Mouse (Mus musculus) c-Kit-positive CD71-positive TER-119-negative erythroid progenitor cells, embryonic 14.5 days (primary cell): ENCODE data around the gene Epha2.

Experiments used
- DNase-seq: peaks from one replicate; pipeline ENCODE4 v3.0.0-alpha.2; 2013; ENCODE audit warnings: low read depth

Epha2 gene

GRCm38 (mm10) chr4:141280471-141280870 lies 20.6 kb upstream of the Epha2 start:
- no peak for DNase-seq

GRCm38 (mm10) chr4:141281153-141281552 lies 19.9 kb upstream of the Epha2 start:
- no peak for DNase-seq

- DNase-seq: no peak
These were observed 19.5 kb upstream of the Epha2 start for GRCm38 (mm10) chr4:141281578-141281977.

GRCm38 (mm10) chr4:141282087-141282486 lies 19.0 kb upstream of the Epha2 start:
- no peak for DNase-seq

GRCm38 (mm10) chr4:141282623-141283022 lies 18.4 kb upstream of the Epha2 start:
- no peak for DNase-seq

- no peak for DNase-seq
These were observed 17.7 kb upstream of the Epha2 start for GRCm38 (mm10) chr4:141283176-141283878.

GRCm38 (mm10) chr4:141283879-141284411 lies 17.1 kb upstream of the Epha2 start:
- no peak for DNase-seq

GRCm38 (mm10) chr4:141284486-141284885 lies 16.6 kb upstream of the Epha2 start:
- no peak for DNase-seq

GRCm38 (mm10) chr4:141285128-141285527 lies 15.9 kb upstream of the Epha2 start:
- DNase-seq: no peak

- no peak for DNase-seq
These were observed 14.1 kb upstream of the Epha2 start for GRCm38 (mm10) chr4:141286860-141287517.

GRCm38 (mm10) chr4:141287518-141288004 lies 13.5 kb upstream of the Epha2 start:
- no peak for DNase-seq

GRCm38 (mm10) chr4:141288152-141288551 lies 12.9 kb upstream of the Epha2 start:
- no peak for DNase-seq

GRCm38 (mm10) chr4:141291571-141292375 lies 9.3 kb upstream of the Epha2 start:
- no peak for DNase-seq

- DNase-seq: no peak
These were observed 5.3 kb upstream of the Epha2 start for GRCm38 (mm10) chr4:141295774-141296186.

GRCm38 (mm10) chr4:141297934-141298333 lies 3.1 kb upstream of the Epha2 start:
- DNase-seq: no peak

GRCm38 (mm10) chr4:141299356-141299755 lies 1.7 kb upstream of the Epha2 start:
- DNase-seq: no peak

- DNase-seq: no peak
These were observed 844 bp upstream of the Epha2 start for GRCm38 (mm10) chr4:141300196-141300595.

GRCm38 (mm10) chr4:141301591-141302427 lies 769 bp downstream of the Epha2 start:
- DNase-seq: no peak

GRCm38 (mm10) chr4:141302428-141303401 lies 1.7 kb downstream of the Epha2 start:
- DNase-seq: no peak
